Comparison of ENCODE assay signal across 21 mouse cellular contexts in the genomic region with DNA sequence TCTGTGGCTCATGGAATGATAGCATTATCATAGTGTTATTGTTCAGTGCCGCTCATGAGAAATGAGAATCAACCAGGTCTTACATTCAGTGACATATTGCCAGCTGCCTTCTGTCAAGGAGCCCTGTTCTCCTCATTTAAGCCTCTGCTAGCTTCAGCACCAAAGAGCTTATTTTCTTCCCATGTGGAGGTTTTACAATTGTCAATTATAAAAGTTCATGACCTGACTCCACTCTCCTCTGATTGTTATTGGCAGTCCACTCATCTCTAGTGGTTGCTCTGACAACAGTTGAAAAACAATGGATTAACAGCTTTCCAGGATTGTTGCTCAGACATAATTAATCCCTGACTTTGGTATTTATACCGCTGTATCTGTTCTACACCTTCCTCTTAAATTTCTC.
DNase-seq lines count a peak whose midpoint lies in the region; ATAC-seq lines count a peak whose summit lies in the region.
"Had no signal": no experiment of that assay in that cellular context is flagged by ENCODE, and none has a peak within 500 bp of the region (broad histone marks: within the 10 kb centered on the region; RNA-seq: fewer than 3 reads in every experiment).

No protein-coding gene starts in this region.

- WGBS in forebrain, embryonic 12.5 days, result 75% methylated on average over 2 of the region's 2 CpGs
- 71% methylated on average over 2 of the region's 2 CpGs for WGBS in forebrain, embryonic 16.5 days
- WGBS in hindbrain, embryonic 13.5 days, result 80% methylated on average over 2 of the region's 2 CpGs

- no peaks in the 10 kb centered on the region for H3K4me1 ChIP-seq in forebrain, embryonic 12.5 days
- H3K4me1 ChIP-seq in forebrain, embryonic 16.5 days (replicated peaks; ENCODE audit: control insufficient read depth, insufficient read depth, low read length), result no peaks in the 10 kb centered on the region
- H3K4me1 ChIP-seq in hindbrain, embryonic 13.5 days (replicated peaks), result no peaks in the 10 kb centered on the region
- H3K4me1 ChIP-seq: embryonic facial prominence, embryonic 10.5 days; embryonic facial prominence, embryonic 12.5 days had no signal

- DNase-seq in retina, embryonic 14.5 days (ENCODE audit: low spot score), result peak; percentile 60
- no peak for DNase-seq in heart, adult 9 months (ENCODE audit: low spot score in 2 of 2)
- DNase-seq: adrenal gland, adult 2 months; adrenal gland, postnatal 10 days; adrenal gland, postnatal 25 days; B cell, adult 2 months; cerebellum, adult 11-12 months; cerebellum, adult 2 months; cerebellum, adult 9-10 months; cerebellum, postnatal 10 days; cerebellum, postnatal 25 days; forebrain, postnatal 0 days had no signal

- no peaks in the 10 kb centered on the region for H3K36me3 ChIP-seq in forebrain, embryonic 12.5 days (replicated peaks)
- H3K36me3 ChIP-seq in forebrain, embryonic 16.5 days (ENCODE audit: control insufficient read depth, insufficient read depth), result no peaks in the 10 kb centered on the region
- H3K36me3 ChIP-seq in hindbrain, embryonic 13.5 days, result no peaks in the 10 kb centered on the region
- H3K36me3 ChIP-seq: embryonic facial prominence, embryonic 10.5 days; embryonic facial prominence, embryonic 12.5 days; G1E had no signal

- 0 out of 2 replicates have a peak, but pooled peaks have one; percentile 30 for ATAC-seq in forebrain, embryonic 12.5 days (ENCODE audit: low FRiP score)
- ATAC-seq in forebrain, embryonic 16.5 days, result no peak
- no peak for ATAC-seq in hindbrain, embryonic 13.5 days (ENCODE audit: low FRiP score)
- ATAC-seq: CD4-positive, CD25-positive, alpha-beta regulatory T cell, adult 4 months; forebrain, embryonic 14.5 days; forebrain, postnatal 0 days had no signal

- H3K9ac ChIP-seq in forebrain, embryonic 12.5 days, result no peak overlapping the region
- no peak overlapping the region for H3K9ac ChIP-seq in forebrain, embryonic 16.5 days (replicated peaks; ENCODE audit: low read depth, low read length)
- no peak overlapping the region for H3K9ac ChIP-seq in hindbrain, embryonic 13.5 days
- H3K9ac ChIP-seq: embryonic facial prominence, embryonic 12.5 days; forebrain, postnatal 0 days had no signal

- H3K27ac ChIP-seq in forebrain, embryonic 12.5 days, result no peak overlapping the region
- H3K27ac ChIP-seq in forebrain, embryonic 16.5 days (ENCODE audit: low read length), result no peak overlapping the region
- H3K27ac ChIP-seq in hindbrain, embryonic 13.5 days, result no peak overlapping the region
- H3K27ac ChIP-seq: embryonic facial prominence, embryonic 10.5 days; embryonic facial prominence, embryonic 12.5 days had no signal

- H3K9me3 ChIP-seq in forebrain, embryonic 12.5 days, result no peaks in the 10 kb centered on the region
- H3K9me3 ChIP-seq in forebrain, embryonic 16.5 days (ENCODE audit: control insufficient read depth, low read length), result no peaks in the 10 kb centered on the region
- no peaks in the 10 kb centered on the region for H3K9me3 ChIP-seq in hindbrain, embryonic 13.5 days
- H3K9me3 ChIP-seq: embryonic facial prominence, embryonic 10.5 days; embryonic facial prominence, embryonic 12.5 days; G1E had no signal

- H3K27me3 ChIP-seq in forebrain, embryonic 12.5 days, result no peaks in the 10 kb centered on the region
- no peaks in the 10 kb centered on the region for H3K27me3 ChIP-seq in forebrain, embryonic 16.5 days (replicated peaks; ENCODE audit: control insufficient read depth, insufficient read depth, low read length)
- no peaks in the 10 kb centered on the region for H3K27me3 ChIP-seq in hindbrain, embryonic 13.5 days
- H3K27me3 ChIP-seq: CH12.LX; embryonic facial prominence, embryonic 12.5 days had no signal

- no peak overlapping the region for H3K4me3 ChIP-seq in forebrain, embryonic 12.5 days (replicated peaks)
- no peak overlapping the region for H3K4me3 ChIP-seq in forebrain, embryonic 16.5 days (replicated peaks; ENCODE audit: low read length)
- H3K4me3 ChIP-seq in hindbrain, embryonic 13.5 days, result no peak overlapping the region
- H3K4me3 ChIP-seq: embryonic facial prominence, embryonic 10.5 days; embryonic facial prominence, embryonic 12.5 days had no signal

- H3K4me2 ChIP-seq in forebrain, embryonic 12.5 days, result no peak overlapping the region
- no peak overlapping the region for H3K4me2 ChIP-seq in forebrain, embryonic 16.5 days (ENCODE audit: low read length)
- no peak overlapping the region for H3K4me2 ChIP-seq in hindbrain, embryonic 13.5 days
- H3K4me2 ChIP-seq: embryonic facial prominence, embryonic 12.5 days had no signal
